Mouse (Mus musculus): Measurements from ENCODE around the gene Zfp341.

Zfp341 gene

GRCm38 (mm10) chr2:154676653-154677609, 63.8 kb downstream of the Zfp341 start:
- DNase-seq (ENCODE audit: low read depth, low spot score) = no peak

GRCm38 (mm10) chr2:154677651-154678139, 64.6 kb downstream of the Zfp341 start:
- DNase-seq (ENCODE audit: low read depth, low spot score) = peak; percentile 89

GRCm38 (mm10) chr2:154678995-154679394, 65.9 kb downstream of the Zfp341 start:
- DNase-seq (ENCODE audit: low read depth, low spot score) = no peak

GRCm38 (mm10) chr2:154680337-154680736, 67.2 kb downstream of the Zfp341 start:
- DNase-seq (ENCODE audit: low read depth, low spot score) = no peak

DNA sequence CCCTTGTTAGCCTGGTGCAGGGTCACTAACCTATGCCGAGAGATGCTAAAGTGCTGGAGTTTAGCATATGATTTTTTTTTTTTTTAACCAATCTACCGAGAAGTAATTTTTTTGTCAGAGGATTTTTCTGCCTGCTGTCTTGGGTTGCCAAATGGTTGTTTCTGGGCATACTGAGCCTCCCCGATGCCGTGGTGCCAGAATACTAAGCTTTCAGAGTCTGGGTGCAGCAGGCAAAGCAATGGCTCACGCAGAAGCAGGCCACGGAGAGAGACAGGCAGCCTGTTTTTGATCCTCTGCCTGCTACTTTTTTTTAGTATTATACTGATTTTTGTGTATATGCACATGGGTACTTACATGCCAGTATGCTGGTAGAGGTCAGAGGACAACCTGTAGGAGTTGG, 67.8 kb downstream of the Zfp341 start:
- no peak for DNase-seq (ENCODE audit: low read depth, low spot score)

DNA sequence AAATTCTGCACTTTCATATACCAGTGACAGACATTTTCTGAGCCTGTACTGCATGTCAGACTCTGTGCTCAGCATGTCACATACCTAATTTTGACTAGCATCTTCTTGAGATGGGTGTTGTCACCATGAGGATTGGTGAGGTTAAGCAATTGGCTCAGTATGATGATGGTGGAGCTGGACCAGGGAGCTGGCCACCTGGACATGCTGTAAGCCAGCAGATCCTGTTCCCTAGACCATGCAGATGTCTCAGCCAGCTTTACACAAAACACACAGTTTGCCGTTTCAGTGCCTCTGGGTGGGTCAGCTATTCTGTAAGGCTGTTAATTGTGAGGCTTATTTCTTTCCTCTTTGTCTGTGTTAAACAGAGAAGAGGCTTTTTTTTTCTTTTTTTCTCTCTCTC, 69.6 kb downstream of the Zfp341 start:
- DNase-seq (ENCODE audit: low read depth, low spot score) = no peak

GRCm38 (mm10) chr2:154684901-154685470, 71.9 kb downstream of the Zfp341 start:
- DNase-seq (ENCODE audit: low read depth, low spot score) = no peak

- DNase-seq (ENCODE audit: low read depth, low spot score) = no peak
Measured at GRCm38 (mm10) chr2:154685772-154686171, 72.7 kb downstream of the Zfp341 start.

DNA sequence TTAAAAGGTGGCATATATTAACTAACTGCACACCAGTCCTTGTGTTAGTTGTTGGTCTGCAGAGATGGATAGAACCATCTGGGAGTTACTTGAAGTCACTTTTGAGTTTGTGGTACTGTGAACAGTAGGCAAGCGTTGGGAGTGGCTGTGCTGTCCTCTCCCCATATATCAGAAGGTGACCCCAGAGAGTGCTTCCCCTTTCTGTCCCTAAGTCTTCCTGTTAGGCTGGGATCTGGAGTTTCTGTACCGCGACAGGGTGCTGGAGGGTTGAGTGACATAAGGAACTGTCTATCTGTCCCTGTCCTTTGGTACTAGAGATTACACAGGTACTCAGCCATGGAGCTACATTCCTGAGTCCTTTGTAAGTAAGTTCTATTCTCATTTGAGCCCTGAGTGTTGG, 73.7 kb downstream of the Zfp341 start:
- no peak for DNase-seq (ENCODE audit: low read depth, low spot score)

DNA sequence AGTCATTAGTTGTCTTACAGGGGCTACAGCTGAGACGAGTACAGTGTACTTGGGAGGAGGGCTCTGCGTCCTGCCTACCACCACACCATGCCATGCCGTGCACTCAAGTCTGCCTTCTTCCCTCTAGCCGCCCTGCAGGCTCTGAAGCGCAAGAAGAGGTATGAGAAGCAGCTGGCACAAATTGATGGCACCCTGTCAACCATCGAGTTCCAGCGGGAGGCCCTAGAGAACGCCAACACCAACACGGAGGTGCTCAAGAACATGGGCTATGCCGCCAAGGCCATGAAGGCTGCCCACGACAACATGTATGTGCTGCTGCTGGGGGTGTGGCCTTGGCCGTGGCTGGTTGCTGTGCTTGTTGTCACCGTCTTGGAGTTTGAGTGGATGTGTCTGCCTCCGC, 76.3 kb downstream of the Zfp341 start:
- DNase-seq (ENCODE audit: low read depth, low spot score) = no peak

GRCm38 (mm10) chr2:154690959-154691358, 77.9 kb downstream of the Zfp341 start:
- no peak for DNase-seq (ENCODE audit: low read depth, low spot score)

DNA sequence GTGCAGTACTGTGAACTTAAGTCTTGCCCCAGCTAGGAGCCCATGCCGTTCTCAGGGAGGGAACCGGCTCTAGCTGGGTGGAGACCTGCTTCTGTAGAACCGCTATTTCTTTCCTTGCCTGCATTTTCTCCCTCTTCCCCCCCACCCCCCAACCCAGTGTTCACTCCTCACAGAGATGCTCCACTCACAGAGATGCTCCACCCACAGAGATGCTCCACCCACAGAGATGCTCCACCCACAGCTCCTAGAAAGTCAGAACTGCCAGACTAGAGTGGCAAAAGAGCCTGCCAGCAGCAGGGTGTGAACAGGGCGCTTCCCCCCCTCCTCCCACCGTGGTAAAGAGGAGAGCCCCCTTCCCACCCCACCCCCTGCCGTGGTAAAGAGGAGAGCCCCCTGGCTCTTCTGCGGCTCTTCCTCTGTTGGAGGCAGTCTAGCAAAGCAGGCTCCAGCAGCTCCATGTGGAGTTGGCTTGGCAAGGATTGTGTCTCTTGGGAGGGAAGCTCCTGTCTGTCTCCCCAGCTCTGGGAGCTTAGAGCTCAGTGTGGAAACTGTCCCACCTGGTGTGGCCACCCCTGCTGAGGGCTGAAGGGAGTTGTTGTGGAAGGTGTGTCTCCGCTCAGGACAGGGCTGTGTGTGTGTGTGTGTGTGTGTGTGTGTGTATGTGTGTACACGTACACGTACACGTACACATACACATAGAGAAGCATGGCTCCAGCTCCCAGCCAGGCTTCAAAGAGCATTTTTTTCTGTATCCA, 80.3 kb downstream of the Zfp341 start:
- no peak for DNase-seq (ENCODE audit: low read depth, low spot score)

DNA sequence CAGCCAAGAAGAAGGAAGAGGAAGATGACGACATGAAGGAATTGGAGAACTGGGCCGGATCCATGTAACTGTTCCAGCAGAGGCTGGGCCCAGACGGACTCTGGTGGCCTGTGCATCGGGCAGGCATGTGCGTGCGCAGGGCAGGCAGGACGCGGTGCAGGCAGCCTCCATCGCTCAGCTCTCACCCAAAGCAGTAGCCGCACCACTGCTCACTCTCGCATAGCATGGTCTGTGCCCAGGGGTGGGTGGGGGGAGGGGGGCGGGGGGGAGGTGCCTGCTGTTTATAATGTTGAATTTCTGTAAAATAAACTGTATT, 80.8 kb downstream of the Zfp341 start:
- DNase-seq (ENCODE audit: low read depth, low spot score) = no peak

DNA sequence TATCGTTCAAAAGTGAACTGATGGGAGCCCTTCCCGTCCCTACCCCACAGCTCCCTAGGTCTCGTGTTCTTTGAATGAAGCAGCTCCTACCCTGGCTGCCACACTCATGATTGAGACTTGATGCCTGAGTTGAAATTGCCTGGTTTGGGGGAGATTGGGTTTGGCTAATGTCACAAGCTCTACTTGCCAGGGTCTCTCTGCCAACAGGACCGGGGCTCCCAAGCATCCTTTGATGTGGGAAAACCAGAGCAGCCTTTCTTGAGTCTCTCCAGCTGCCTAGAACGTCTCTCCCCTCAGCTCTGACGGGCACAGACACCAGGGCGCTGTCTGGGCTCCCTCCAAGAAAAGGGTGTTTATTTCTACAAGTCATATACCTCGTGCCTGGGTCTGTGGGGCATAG, 82.6 kb downstream of the Zfp341 start:
- no peak for DNase-seq (ENCODE audit: low read depth, low spot score)
